Mouse (Mus musculus) liver, embryonic 14.5 days (tissue): ENCODE data around the gene Tulp2. TPM values are rescaled to one million over a fixed set of nuclear protein-coding genes. Genes with fewer than 3 reads are reported as not detected.

ENCODE experiments used
- ATAC-seq: fragments of 200-750 bp; cut with Nextera tagmentation; 2 replicates; pipeline ENCODE4 v1.8.0; 2017; ENCODE audit warnings: moderate number of reproducible peaks, mild to moderate bottlenecking, moderate library complexity; ENCODE audit not compliant: insufficient read depth
- DNase-seq, 3 experiments: peaks; one replicate each; pipeline ENCODE4 v3.0.0-alpha.2; 2012 to 2013; ENCODE audit warnings: low read depth in 3 of 3, low spot score in 3 of 3
- H3K27ac ChIP-seq: fragments of 300-500 bp; sonication (generic); 2 replicates; pipeline ENCODE4 v1.5.1; 2014; ENCODE audit warnings: moderate library complexity, mild to moderate bottlenecking, control low read depth, inconsistent platforms
- H3K27me3 ChIP-seq: fragments of 300-500 bp; sonication (generic); 2 replicates; pipeline ENCODE4 v1.6.1; 2014; ENCODE audit warnings: mild to moderate bottlenecking, low read length, moderate library complexity; ENCODE audit not compliant: control insufficient read depth, insufficient read depth
- H3K36me3 ChIP-seq: fragments of 300-500 bp; sonication (generic); replicated peaks from 2 replicates; pipeline ENCODE4 v1.6.1; 2014; ENCODE audit warnings: low read depth; ENCODE audit not compliant: control insufficient read depth, insufficient read depth
- H3K4me1 ChIP-seq, 2 experiments: fragments of 200-500 bp in 1 of 2; fragments of 300-500 bp in 1 of 2; sonication (generic) in 1 of 2; replicated peaks; 2 replicates each; pipeline ENCODE4 v1.6.1; 2012 to 2014; ENCODE audit warnings: antibody characterized with exemption in 1 of 2, inconsistent platforms in 1 of 2, low read length in 1 of 2; ENCODE audit not compliant: control insufficient read depth in 2 of 2, insufficient read depth in 2 of 2
- H3K4me2 ChIP-seq: fragments of 300-500 bp; sonication (generic); 2 replicates; pipeline ENCODE4 v1.6.1; 2014; ENCODE audit warnings: low read depth, mild to moderate bottlenecking, control low read depth, moderate library complexity
- H3K4me3 ChIP-seq, 2 experiments: fragments of 200-500 bp in 1 of 2; fragments of 300-500 bp in 1 of 2; sonication (generic) in 1 of 2; 2 replicates each; pipeline ENCODE4 v1.5.1; 2012 to 2014; ENCODE audit warnings: low read depth in 2 of 2, low read length in 2 of 2, mild to moderate bottlenecking in 2 of 2, control low read depth in 1 of 2, inconsistent platforms in 1 of 2, moderate library complexity in 1 of 2; ENCODE audit not compliant: insufficient read depth in 1 of 2
- H3K9ac ChIP-seq: fragments of 300-500 bp; sonication (generic); replicated peaks from 2 replicates; pipeline ENCODE4 v1.6.1; 2014; ENCODE audit warnings: mild to moderate bottlenecking, control low read depth, moderate library complexity
- H3K9me3 ChIP-seq: fragments of 300-500 bp; sonication (generic); 2 replicates; pipeline ENCODE4 v1.6.1; 2016; ENCODE audit warnings: low read length, mixed read lengths; ENCODE audit not compliant: control insufficient read depth
- CTCF ChIP-seq: IDR thresholded peaks from 2 replicates; pipeline ENCODE4 v1.5.1; 2016; ENCODE audit warnings: antibody characterized with exemption, low read depth, control low read depth
- EP300 ChIP-seq: IDR thresholded peaks from 2 replicates; pipeline ENCODE4 v1.6.1; 2016; ENCODE audit warnings: antibody characterized with exemption, low read depth
- WGBS: fragments of 180-500 bp; shearing (Covaris S2); extraction: QIAGEN DNeasy Blood & Tissue Kit; methylation state at CpG from one replicate; pipeline ENCODE4 v1.1.7; 2014; ENCODE audit not compliant: insufficient replicate concordance; 5-methylcytosine and 5-hydroxymethylcytosine counted together
- polyA plus RNA-seq, 2 experiments: library from polyadenylated mRNA; depleted of rRNA in 1 of 2; stranded (reverse) in 1 of 2; unstranded in 1 of 2; fragments of >200 nt; fragmentation: Nextera tagmentation in 1 of 2; extraction: Ambion mirVana in 1 of 2; gene quantifications; 2 replicates each; pipeline versions ENCODE4 v1.2.1 to v1.2.3; 2012 to 2014

The Tulp2 gene
- polyA plus RNA-seq, 2 experiments: 0.13 to 0.47 TPM

DNA sequence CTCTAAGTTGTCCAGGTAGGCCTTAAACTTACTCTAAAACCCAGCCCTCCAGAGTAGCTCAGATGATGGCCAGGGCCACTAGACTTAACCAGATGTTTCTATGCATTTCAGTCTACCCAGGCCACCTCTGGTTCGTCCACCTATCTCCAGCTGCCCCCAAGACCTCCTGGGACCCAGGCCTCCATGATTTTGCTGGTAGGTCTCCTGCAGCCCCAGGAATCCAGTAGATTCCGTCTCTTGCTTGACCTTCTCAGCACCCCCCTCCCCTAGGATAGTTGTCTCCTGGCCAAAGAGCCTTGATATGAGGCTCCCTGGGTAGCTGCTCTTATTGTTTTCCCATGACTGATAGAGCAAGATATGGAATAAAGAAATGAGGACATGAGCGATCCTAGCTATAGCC is 57.4 kb downstream of the Tulp2 start:
- whole genome bisulfite sequencing: 61% methylated on average over 3 of the region's 3 CpGs
- DNase-seq: no peak
- Histone ChIP-seq H3K9me3 (no peaks in the 10 kb centered on the region), H3K4me2 (no peak overlapping the region), H3K9ac (no peak overlapping the region), H3K27ac (no peak overlapping the region), H3K36me3 (no peaks in the 10 kb centered on the region), H3K4me3 (no peak overlapping the region), H3K4me1 (peaks cover 0 to 4% of the 10 kb centered on the region in 2 experiments; a peak in 2 of 4 replicates), H3K27me3 (no peaks in the 10 kb centered on the region)
- TF ChIP-seq EP300 (no peak), CTCF (no peak)
- no peak for ATAC-seq

DNA sequence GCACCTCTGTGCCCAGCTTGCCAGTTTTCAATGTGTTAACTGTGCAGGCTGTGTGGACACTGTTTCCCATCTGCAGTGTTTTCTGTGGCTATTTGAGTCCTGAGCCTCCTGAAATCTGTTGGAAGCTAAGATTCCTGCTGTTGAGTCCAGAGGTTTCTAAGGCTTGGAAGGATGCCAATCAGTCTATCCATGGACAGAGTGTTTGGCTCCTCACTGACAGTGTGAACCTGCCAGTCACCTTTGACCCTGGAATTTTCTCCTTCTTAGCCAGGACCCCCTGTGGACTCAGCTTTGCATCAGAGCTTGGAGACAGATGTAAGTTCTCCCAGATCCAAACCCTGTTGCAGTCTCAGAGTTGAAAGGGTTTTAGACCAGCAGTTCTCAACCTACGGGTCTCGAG is 58.5 kb downstream of the Tulp2 start:
- WGBS: 61% methylated on average over 2 of the region's 2 CpGs
- DNase-seq (no peak), ATAC-seq (no peak)
- Histone ChIP-seq H3K9ac (no peak overlapping the region), H3K9me3 (peaks cover 3% of the 10 kb centered on the region; the same call in 1 of the 2 replicates), H3K36me3 (no peaks in the 10 kb centered on the region), H3K27me3 (no peaks in the 10 kb centered on the region), H3K4me3 (no peak overlapping the region), H3K4me2 (no peak overlapping the region), H3K4me1 (peaks cover 0 to 4% of the 10 kb centered on the region in 2 experiments; a peak in 2 of 4 replicates), H3K27ac (no peak overlapping the region)
- no peak for TF ChIP-seq EP300
- no peak for TF ChIP-seq CTCF

DNA sequence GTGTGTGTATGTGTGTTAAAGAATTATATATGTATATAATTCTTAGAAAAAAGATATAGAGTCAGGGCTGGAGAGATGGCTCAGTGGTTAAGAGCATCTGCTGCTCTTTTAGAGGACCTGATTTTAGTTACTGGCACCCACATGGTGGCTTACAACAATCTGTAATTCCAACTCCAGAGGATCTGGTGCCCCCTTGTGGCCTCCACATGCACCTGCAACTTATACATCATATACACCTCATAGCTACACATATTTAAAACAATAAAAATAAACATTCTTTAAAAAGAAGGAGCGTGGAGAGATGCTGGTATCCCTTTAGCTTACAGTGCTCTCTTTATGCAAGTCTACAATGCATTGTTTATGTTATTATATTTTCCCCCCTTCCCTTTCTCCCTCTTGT is 62.8 kb downstream of the Tulp2 start:
- Histone ChIP-seq H3K36me3 (no peaks in the 10 kb centered on the region), H3K9me3 (peaks cover 3% of the 10 kb centered on the region; the same call in 1 of the 2 replicates), H3K4me2 (no peak overlapping the region), H3K4me3 (no peak overlapping the region), H3K27ac (no peak overlapping the region), H3K9ac (no peak overlapping the region), H3K27me3 (no peaks in the 10 kb centered on the region), H3K4me1 (no peaks in the 10 kb centered on the region)
- TF ChIP-seq CTCF (peak; percentile 47; the same call in 1 of the 2 replicates), EP300 (no peak)
- DNase-seq: no peak
- 59% methylated on average over 1 of the region's 1 CpGs for WGBS
- no peak for ATAC-seq

DNA sequence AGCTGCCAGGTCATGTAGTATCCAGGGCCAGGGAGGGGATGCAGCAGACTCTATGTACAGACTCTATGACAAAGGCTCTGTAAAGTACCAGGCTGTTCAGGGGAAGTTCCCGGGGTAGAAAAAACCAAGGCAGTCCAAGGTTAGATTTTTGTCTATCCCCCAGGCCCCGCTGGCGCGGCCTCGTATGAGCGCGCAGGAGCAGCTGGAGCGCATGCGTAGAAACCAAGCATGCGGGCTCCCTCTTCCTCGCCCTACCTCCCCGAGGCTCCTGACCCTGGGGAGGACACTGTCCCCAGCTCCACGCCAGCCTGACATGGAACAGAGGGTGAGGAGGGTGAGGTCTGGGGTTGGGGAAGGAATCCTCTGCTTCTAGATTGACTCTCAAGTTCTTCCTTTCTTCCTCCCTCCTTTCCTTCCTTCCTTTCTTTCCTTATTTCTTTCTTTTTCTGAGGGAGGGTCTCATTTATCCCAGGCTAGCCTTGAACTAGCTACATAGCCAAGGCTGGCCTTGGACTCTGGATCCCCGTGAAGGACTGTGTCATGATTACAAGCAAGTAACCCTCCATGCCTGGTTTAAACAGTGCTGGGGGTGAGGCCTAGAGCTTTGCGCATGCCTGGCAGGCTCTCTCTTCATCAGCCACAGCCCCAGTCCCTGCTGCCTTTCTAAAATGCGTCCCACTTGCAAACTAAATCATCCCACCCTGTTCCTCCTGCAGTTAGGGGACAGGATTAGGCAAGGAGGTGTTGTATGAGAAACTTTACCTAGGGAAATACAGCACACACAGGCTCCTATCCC is 68.2 kb downstream of the Tulp2 start:
- no peak for ATAC-seq
- no peak overlapping the region for H3K4me3 ChIP-seq
- H3K4me1 ChIP-seq: no peaks in the 10 kb centered on the region
- no peaks in the 10 kb centered on the region for H3K27me3 ChIP-seq
- H3K9ac ChIP-seq: no peak overlapping the region
- no peak for DNase-seq
- no peaks in the 10 kb centered on the region for H3K9me3 ChIP-seq
- H3K27ac ChIP-seq: no peak overlapping the region
- WGBS: 77% methylated on average over 16 of the region's 16 CpGs
- H3K4me2 ChIP-seq: no peak overlapping the region
- no peaks in the 10 kb centered on the region for H3K36me3 ChIP-seq
- TF ChIP-seq CTCF (no peak), EP300 (no peak)

DNA sequence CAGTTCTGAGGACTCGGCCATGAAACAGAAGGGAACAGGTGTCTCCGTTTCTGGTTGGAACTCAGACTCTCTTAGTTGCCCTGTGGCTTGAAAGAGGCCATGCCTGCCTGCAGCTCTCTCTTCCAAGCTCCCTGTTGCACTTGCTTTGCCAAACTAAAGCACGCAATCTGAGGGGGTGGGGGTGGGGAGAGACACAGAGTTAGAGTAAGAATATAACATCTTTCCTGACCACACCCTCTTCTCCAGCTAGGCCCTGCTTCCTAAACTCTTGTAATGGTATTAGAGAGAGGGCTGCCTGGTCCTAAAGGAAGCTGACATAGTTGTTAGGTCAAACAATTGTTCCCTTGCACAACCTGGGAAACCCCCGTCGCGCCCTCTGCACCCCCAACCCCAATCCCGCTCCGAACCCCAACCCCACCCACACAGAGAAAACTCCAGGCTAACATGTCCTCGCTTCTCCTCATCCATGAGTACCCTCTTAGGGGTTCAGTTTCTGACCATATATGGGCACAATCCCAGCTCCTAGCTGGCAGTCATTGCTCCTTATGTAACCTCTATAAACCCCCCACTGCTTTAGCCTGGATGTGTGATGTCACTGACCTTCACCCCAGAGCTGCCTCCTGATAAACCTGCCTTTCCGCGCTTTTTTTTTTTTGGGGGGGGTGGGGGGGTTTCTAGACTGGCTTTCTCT is 69.3 kb downstream of the Tulp2 start:
- WGBS: 67% methylated on average over 11 of the region's 11 CpGs
- ATAC-seq (no peak), DNase-seq (no peak)
- Histone ChIP-seq H3K27ac (no peak overlapping the region), H3K9me3 (no peaks in the 10 kb centered on the region), H3K36me3 (no peaks in the 10 kb centered on the region), H3K9ac (no peak overlapping the region), H3K4me3 (no peak overlapping the region), H3K4me1 (no peaks in the 10 kb centered on the region), H3K4me2 (no peak overlapping the region), H3K27me3 (no peaks in the 10 kb centered on the region)
- TF ChIP-seq CTCF: no peak
- TF ChIP-seq EP300: no peak
